Mouse (Mus musculus) heart, postnatal 0 days (tissue): ENCODE results near the gene Etv1.

Source experiments
- CTCF ChIP-seq: IDR thresholded peaks from 2 replicates; pipeline ENCODE4 v1.5.1; 2016; ENCODE audit warnings: antibody characterized with exemption, control low read depth, low read depth
- EP300 ChIP-seq: IDR thresholded peaks from 2 replicates; pipeline ENCODE4 v1.6.1; 2016; ENCODE audit warnings: antibody characterized with exemption, low read depth

DNA sequence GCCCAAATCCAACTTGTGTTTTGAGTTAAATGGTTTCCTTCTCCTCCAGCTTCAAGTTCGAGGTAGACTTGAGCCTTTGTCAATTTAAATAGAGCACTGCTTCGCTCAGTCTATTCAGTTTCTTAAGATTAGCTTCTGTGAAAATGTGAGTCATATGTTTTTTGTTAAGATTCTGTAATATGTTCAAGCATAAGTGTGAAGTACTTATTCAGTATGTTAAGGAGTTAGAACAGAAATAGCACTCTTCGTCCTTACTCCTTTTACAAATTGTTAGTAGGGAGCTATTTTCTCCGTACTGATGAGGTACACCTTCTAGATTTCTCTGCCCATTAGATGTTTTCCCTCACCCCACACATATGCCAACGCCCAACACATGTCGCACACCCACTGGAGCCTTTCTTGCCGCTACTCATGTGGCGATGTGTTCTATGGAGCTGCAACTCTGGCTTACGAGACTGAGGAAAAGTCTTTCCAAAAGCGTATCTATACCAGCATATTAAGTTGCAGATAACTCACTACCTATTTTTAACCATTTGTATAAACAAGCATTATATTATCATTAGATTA, 10.7 kb downstream of the Etv1 start:
- TF ChIP-seq CTCF = no peak
- TF ChIP-seq EP300 = no peak
